Mouse (Mus musculus) mouse embryonic stem cell (cell line): Measurements from ENCODE around the gene Tha1.
"Not testable (repeated sequence)": the region's sequence is repeated elsewhere in the genome, so short reads cannot be mapped to it uniquely, and the experiment has no call there.

Experiments used
- in situ Hi-C, 2 experiments: fragments of 300-500 bp; cut with MboI; formaldehyde crosslinking; loops; 1 replicate in 1 of 2; 3 replicates in 1 of 2; pipeline ENCODE4 v1.14.3; 2019 to 2020; ENCODE audit warnings: low sequenced_read_pairs in 2 of 2, low pct_unique_long_range_greater_than_20kb in 1 of 2, mixed read lengths in 1 of 2; ENCODE audit not compliant: unreplicated experiment in 1 of 2

The Tha1 gene

DNA sequence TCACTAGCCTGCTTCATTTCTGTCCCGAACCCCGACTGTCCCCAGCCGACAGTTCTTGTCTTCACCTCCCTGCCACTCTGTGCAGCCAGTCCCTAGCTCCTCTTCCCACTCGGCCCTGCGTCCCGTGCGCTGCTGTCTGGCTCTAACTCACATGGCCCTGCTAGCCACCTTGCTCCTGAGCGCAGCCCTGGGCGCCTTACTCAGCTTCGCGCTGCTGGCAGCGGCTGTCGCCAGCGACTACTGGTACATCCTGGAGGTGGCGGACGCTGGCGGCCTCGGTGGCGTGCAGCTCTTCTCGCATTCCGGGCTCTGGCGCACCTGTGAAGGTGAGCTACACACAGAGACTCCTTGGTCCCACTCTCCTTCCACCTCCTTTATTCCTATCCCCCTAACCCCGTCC is 12.7 kb downstream of the Tha1 start, which contains the start of gene Tmem235:
Tmem235 (plus strand) TSS at position 152 of the 400 bp plus-strand sequence.
- in situ Hi-C loops = no loop called here

DNA sequence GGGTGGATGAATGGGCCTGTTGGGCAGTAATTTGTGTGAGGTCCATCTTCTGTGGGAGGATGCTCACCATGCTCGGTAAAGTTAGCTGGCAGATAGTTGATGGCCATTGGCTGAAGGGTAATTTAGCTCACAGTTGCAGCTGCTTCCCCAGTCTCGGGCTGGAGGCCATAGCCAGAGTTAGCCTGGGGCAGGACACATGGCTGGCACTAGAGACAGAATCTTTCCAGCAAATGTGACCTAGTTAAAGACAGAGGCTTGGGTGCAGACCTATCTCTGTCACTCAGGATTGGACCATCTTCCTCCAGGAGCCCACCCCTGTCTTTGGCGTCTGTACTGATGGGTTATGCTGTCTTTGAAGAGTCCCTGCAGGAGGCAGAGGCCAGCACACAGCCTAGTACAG is 14.9 kb downstream of the Tha1 start:
- in situ Hi-C loops = no loop called here

DNA sequence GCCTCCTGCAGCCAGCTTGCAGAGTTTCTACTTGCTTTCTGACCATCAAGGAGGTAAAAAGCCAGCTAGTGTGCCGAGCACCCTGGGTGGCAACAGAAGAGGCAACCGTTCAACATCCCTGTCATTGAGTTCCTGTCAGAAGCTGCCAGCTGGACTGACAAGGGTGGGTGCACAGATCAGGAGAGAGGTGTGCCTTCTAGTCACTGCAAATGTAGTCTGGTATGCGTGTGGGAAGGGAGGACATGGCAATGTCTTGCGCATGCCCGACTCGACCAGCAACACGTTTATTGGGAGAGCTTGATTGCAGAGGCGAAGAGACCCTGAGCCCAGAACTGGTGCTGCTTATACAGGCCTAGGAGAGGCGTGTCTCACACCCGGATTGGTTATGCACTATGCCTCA is 15.8 kb downstream of the Tha1 start:
- in situ Hi-C loops = no loop called here

DNA sequence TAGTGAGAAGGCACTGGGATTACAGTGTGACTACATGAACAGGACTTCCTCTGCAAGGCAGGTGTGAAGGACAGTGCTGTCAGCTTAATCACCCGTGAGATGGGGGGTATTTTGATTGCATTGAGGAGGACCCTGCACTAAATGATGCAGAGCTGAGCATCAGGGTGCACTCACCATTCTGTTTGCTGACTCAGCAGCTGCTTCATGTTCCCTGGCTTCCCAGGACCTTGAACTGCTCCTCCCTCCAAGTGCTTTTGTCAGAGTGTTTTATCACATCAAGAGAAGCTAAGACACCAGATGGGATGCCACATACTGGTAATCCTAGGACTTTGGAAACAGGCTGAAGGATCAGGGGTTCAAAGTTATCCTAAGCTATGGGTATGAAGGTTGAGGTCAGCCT is 17.3 kb downstream of the Tha1 start:
- in situ Hi-C loops = no loop called here

DNA sequence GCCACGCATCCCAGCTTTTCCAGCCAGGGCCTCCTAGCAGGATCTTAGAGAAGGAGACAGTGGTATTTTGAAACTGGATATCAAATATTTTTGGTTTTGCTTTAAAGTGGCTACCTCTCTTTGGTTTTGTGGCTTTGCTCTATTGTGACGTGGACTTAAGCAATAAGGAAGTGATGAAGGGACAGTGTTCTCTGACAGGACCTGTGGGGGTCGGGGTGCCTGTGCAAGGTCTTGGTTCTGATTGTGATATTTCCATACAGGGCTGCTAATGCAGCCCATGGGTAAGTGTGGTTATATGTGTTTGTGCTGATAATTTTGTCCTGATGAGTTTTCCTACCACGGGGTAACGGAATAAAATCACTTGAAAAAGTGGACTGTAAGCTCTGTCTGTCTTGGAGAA is 17.9 kb downstream of the Tha1 start:
- in situ Hi-C loops = no loop called here

DNA sequence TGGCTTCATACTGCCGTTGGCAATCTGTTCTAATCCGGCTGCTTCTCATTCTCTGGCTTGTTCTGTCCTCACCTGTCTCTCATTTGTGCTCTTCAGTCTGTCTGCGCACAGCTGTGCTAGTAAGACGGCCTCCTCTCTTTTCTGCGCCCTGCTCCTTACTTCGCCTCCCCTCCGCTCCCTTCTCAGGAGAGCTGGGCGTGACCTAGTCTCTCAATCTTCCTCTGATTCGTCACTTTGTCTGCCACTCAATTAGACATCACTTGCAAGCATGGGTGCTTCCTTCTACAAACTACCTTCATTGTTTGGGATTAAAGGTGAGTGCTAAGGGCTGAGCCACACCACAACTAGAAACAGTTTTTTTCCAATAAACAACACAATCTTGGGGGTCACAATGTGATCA is 19.0 kb downstream of the Tha1 start:
- in situ Hi-C loops = no loop called here

DNA sequence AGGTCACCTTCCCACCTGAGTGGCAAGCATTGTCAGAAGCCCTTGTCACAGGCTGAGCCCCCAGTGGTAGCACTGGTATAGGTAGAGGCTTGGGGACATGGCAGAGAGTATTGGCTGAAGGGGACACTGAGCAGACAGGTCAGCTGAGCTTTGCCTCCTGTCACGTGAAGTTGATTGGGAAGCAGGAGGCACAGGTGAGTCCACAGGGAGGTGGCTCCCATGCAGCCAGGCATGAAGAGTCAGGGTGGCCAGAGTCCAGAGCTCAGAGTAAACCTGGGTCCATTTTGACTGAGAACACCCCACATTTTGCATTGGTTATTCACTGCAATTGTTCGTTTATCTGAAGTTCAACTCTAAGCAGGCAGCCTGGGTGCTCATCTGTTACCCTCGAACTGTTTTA is 20.4 kb downstream of the Tha1 start:
- in situ Hi-C loops = no loop called here

DNA sequence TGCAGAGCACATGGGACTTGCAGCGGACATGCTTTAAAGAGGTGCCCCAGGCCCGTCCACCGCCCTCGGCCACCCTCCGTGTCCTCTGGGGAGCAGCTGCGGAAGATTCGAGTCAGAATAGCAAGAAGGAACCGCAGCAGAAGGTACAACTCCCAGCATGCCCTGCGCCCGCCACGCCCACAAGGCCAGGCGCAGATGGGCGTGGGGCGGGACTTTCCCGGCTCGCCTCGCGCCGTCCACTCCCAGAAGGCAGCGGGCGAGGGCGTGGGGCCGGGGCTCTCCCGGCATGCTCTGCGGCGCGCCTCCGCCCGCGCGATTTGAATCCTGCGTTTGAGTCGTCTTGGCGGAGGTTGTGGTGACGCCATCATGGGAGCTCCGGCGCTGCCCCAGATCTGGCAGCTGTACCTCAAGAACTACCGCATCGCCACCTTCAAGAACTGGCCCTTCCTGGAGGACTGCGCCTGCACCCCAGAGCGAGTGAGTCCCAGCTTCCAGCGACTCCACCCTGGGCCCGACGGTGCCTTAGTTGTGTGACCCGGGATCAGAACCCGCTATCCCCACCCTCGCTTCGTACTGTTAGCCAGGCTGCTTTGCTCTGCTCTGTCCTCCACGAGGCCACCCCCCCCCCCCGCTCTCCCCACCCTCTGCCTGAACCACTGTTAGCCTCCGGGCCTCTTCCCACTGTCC is 24.2 kb downstream of the Tha1 start, which contains the start of gene Birc5:
Birc5 (plus strand) TSS at position 267 of the 687 bp plus-strand sequence.
- in situ Hi-C loops = no loop called here

DNA sequence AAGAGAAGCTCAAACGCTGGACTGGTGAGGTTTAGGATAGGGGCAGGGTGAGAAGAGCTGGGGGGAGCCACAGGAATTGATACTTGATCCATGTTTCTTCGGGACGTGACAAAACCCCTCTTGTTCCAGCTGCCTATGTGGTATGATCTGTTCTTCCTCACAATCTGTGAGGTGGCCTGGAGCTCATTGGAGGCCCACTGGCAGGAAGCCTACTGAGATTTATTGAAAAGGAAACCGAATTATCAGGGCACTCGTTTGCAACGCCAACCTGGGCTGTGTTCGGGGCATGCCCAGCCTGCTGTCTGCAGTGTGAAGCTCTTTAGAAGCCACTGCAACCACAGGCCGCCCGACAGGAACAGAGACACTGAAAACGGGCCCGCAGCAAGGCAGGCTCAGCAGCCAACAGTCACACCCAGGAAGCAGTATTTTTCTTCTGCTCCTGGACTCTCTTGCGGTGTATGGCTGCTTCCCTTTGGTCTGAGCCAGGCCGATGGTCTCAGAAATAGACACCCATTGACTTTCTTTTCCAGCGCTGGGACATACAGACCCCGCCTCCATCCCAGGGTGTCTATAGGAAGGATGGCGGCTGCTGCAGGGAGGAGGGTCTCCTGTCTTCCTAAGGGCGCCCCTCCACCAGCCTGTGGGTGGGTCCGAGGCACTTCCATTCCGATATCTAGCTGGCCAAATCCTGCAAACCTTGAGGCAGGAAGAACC is 24.9 kb downstream of the Tha1 start:
- in situ Hi-C loops = no loop called here

DNA sequence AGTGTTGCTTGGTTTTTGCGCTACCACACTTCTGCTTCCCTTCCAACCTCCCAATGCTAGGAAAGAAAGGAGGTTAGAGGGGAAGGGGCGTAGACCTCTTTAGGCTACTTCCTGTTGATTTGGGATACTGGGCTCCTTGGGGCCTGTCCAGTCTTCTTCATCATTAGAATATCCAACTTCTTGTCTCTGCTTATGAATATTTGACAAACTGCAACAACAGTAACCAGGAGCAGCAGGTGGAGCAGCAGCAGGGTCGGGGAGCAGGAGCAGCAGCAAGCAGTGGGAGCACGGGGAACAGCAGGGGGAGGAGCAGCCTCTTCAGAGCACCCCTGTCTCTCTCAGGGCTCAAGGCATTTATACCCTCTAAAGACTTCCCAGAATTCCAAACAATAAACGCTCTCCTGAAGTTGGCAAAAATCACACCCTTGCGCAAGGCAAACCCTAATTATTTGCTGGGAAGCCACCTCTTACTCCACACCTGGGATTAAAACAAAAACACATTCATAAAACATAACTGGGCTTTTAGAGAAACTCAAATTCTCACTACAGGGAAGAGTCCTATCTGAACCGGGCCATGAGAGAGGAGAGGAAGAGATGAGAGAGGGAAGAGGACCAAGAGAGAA is 25.6 kb downstream of the Tha1 start:
- in situ Hi-C loops = no loop called here

DNA sequence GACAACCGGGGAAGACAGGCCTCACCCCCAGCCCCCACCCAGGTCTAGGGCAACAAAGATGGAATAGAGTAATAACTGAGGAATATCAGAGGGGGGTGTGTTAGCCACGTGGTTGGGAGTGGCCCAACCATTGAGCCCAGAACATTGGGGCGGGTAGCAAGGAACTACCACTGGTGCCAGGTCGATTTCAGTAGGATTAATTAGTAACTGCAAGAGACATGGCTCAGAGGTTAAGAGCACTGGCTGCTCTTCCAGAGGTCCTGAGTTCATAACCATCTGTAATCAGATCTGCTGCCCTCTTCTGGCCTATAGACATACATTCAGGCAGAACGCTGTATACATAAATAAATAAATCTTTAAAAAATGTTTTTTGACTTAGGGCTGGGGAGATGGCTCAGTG is 26.6 kb downstream of the Tha1 start:
- in situ Hi-C loops = no loop called here

DNA sequence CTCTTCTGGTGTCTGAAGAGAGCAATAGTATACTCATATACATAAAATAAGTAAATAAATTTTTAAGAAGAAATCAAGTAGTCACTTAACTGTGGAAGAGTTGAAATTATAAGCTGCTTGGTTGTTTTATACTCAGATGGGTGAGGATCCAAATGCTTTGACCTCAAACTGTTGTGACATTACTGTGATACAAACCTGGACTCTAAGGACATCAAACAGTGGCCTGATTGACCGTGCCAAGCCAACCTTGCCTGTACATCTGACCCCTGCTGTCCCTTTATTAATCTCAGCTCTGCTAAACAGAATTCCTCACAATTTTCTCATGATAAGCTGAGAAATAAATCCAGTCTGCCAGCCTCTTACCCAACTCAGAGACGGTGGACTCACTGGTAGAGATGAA is 27.6 kb downstream of the Tha1 start:
- in situ Hi-C loops = no loop called here

DNA sequence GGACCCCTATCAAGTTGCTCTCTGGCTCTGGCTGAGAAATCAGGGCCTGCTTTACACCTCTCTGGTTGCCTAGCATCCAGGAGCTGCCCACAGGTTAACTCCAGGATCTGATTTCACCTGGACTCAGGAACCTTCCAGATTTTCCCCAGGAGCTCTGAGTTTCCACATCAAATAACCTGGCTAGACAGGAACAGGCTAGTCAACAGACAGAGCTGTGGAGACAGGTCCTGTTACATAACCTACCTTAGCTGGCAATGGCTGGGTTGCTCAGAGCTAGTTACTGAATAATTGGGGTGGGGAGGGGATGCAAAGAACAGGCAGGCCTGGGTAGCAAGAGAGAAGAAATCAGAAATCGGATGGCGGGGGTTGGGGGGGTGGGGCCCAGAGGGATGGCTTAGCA is 28.3 kb downstream of the Tha1 start:
- in situ Hi-C loops = no loop called here

DNA sequence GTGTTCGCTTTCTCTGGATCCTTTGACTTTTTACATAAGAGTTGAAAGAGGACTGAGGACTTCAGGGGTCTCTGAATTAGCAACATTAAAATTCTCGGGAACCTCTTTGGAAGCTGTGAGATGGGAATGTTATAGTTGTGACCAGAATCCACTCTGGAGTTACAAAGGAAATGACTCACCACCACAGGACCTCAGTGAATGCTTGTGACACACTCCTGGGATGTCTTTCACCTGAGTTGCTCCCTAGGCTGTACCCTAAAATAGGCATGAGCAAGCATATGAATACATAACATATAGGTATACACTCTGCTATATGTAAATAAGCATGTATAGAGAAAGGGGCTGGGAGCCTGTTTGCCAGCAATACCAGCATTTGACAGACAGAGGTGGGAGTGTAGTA is 29.8 kb downstream of the Tha1 start:
- in situ Hi-C loops = no loop called here

DNA sequence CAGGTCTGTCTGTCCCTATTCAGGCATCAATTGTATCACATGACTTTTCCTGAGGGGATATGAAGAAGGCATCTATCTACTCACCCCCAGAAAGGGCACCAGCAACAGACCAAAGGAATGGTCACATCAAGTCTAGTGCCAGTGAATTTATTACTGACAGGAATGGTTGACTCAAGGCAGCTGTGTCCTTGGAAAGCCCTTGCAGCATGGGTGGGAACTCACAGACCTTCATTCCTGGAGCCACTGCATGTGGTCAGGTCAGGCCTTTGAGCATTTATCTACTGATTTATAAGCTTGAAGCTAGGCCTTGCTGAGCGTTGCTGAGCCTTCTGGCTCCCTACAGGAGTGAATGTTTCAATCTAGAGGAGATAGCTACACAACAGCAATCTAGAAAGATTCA is 32.4 kb downstream of the Tha1 start:
- in situ Hi-C loops = no loop called here

DNA sequence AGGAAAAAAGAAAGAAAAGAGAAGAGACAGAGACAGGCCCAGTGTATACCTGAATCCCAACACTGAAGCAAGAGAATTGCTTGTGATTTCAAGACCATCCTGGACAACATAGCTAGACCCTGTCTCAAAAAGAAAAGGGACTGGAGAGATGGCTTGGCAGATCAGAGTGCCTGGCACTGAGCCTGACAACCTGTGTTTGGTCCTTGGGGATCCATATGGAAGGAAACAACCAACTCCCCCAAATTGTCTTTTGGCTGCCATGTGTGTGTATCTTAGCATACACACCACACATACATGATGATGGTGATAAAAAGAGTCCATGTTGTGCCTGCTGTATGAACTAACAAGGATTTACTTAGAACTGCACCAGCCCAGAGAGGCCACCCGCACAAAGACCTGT is 34.3 kb downstream of the Tha1 start:
- in situ Hi-C loops = no loop called here

DNA sequence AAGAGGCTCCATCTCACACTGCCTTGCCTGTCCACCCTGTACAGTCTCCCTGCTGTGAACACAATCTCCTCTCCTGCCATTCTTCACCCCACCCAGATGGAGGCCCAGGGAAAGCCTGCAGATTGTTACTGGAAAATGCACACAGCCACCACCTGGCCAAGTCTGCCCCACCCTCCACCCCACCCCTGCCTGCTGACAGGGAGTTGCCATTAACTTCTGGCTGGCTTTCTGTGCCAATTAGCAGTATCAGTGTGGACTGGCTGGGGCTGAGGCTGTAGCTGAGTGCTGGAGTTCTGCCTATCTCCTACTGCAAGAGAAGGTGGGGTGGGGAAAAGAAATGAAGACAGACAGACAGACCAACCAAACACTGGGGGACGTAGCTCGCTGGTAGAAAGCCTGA is 34.7 kb downstream of the Tha1 start:
- in situ Hi-C loops = no loop called here

DNA sequence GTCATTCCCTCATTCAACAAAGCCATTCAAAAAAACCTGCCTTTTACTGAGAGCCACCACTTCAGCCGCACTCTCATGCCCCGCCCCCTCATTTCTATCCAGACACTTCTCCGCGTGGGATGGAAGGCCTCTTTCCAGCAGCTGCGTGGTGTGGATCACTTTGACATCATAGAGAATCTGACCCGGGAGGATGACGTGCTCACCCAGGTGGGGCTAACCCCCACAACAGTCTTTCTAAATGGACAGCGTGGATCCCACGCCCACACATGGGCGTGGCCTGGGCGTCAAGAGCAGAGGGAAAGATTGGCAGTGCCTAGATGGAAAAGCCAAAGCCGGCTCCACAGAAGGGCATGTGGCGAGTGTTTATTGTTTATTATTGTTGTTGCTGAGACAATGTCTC is 37.0 kb downstream of the Tha1 start:
- in situ Hi-C loops = no loop called here

DNA sequence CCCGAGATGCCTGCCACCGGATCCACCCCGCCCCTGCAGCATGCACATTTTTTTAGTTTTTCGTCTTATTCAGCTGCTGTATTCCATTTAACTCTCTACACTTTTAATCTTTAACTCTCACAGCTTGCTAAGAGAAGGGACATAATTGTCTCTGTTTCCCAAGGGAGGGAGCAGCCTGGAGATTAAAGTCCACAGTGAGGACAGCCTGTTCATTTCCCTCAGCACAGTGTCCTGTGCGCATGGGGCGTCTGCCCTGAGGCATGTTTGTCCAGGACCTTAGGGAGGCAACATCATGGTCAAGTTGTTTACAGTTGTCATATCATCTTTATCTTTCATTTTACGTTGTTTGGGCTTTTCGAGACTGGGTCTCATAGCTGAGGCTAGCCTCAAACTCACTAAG is 39.2 kb downstream of the Tha1 start:
- in situ Hi-C loops = no loop called here

DNA sequence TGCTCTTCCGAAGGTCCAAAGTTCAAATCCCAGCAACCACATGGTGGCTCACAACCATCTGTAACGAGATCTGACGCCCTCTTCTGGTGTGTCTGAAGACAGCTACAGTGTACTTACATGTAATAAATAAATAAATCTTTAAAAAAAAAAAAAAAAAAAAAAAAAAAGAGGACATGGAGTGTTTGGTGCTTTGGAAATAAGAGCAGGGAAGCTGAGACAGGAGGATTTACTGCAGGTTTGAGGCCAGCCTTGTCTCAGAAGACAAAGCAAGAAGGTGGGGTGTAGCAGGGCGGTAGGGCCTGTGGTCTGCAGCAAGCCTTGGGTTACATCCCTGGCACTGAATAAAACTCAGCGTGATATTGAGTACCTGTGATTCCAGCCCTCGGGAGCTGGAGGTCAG is 39.8 kb downstream of the Tha1 start:
- in situ Hi-C loops = not testable (repeated sequence)
